Mouse (Mus musculus) stomach, postnatal 0 days (tissue): ENCODE measurements around the gene Pcdh9. TPM values are rescaled to one million over a fixed set of nuclear protein-coding genes. Genes with fewer than 3 reads are reported as not detected.

Source experiments
- ATAC-seq: fragments of 200-750 bp; cut with Nextera tagmentation; 2 replicates; pipeline ENCODE4 v1.8.0; 2017; ENCODE audit not compliant: low FRiP score, low TSS enrichment
- DNase-seq: peaks from one replicate; pipeline ENCODE4 v3.0.0-alpha.2; 2016; ENCODE audit warnings: low spot score
- H3K27ac ChIP-seq: fragments of 300-500 bp; sonication (generic); replicated peaks from 2 replicates; pipeline ENCODE4 v1.5.1; 2014; ENCODE audit warnings: mild to moderate bottlenecking, control low read depth
- H3K27me3 ChIP-seq: fragments of 300-500 bp; sonication (generic); 2 replicates; pipeline ENCODE4 v1.6.1; 2014; ENCODE audit warnings: low read length; ENCODE audit not compliant: control insufficient read depth, insufficient read depth
- H3K36me3 ChIP-seq: fragments of 300-500 bp; sonication (generic); 2 replicates; pipeline ENCODE4 v1.6.1; 2014; ENCODE audit warnings: low read length, mixed read lengths; ENCODE audit not compliant: control insufficient read depth, insufficient read depth
- H3K4me1 ChIP-seq: fragments of 300-500 bp; sonication (generic); replicated peaks from 2 replicates; pipeline ENCODE4 v1.6.1; 2014; ENCODE audit warnings: antibody characterized with exemption; ENCODE audit not compliant: control insufficient read depth, insufficient read depth
- H3K4me2 ChIP-seq: fragments of 300-500 bp; sonication (generic); replicated peaks from 2 replicates; pipeline ENCODE4 v1.6.1; 2014; ENCODE audit warnings: low read depth, mild to moderate bottlenecking, control low read depth, moderate library complexity
- H3K4me3 ChIP-seq: fragments of 300-500 bp; sonication (generic); 2 replicates; pipeline ENCODE4 v1.5.1; 2014; ENCODE audit warnings: low read depth, low read length, control low read depth
- H3K9ac ChIP-seq: fragments of 300-500 bp; sonication (generic); 2 replicates; pipeline ENCODE4 v1.6.1; 2014; ENCODE audit warnings: mild to moderate bottlenecking, low read length, control low read depth, mixed read lengths
- H3K9me3 ChIP-seq: fragments of 300-500 bp; sonication (generic); 2 replicates; pipeline ENCODE4 v1.6.1; 2016; ENCODE audit warnings: low read length; ENCODE audit not compliant: control insufficient read depth
- CTCF ChIP-seq: IDR thresholded peaks from 2 replicates; pipeline ENCODE4 v1.5.1; 2016; ENCODE audit warnings: antibody characterized with exemption, low read depth, mild to moderate bottlenecking, moderate library complexity
- EP300 ChIP-seq: optimal IDR thresholded peaks from 2 replicates; pipeline ENCODE3; 2016; ENCODE audit warnings: antibody characterized with exemption
- WGBS: fragments of 180-500 bp; shearing (Covaris S2); extraction: QIAGEN DNeasy Blood & Tissue Kit; methylation state at CpG from one replicate; pipeline ENCODE4 v1.1.7; 2014; 5-methylcytosine and 5-hydroxymethylcytosine counted together
- polyA plus RNA-seq: library from polyadenylated mRNA; unstranded; fragments of >200 nt; fragmentation: Nextera tagmentation; extraction: Ambion mirVana; gene quantifications from 2 replicates; pipeline ENCODE4 v1.2.1, GENCODE M21; 2015

The Pcdh9 gene
- polyA plus RNA-seq, 1 experiment from 2014 or later = 4.0 TPM

- H3K9ac ChIP-seq = no peak overlapping the region
- DNase-seq (no peak), ATAC-seq (no peak)
- TF ChIP-seq EP300 (no peak), CTCF (no peak)
- no peaks in the 10 kb centered on the region for H3K9me3 ChIP-seq
- no peak overlapping the region for H3K27ac ChIP-seq
- no peak overlapping the region for H3K4me3 ChIP-seq
- H3K4me2 ChIP-seq = no peak overlapping the region
- H3K36me3 ChIP-seq = no peaks in the 10 kb centered on the region
- H3K4me1 ChIP-seq = no peaks in the 10 kb centered on the region
- H3K27me3 ChIP-seq = no peaks in the 10 kb centered on the region
- 62% methylated on average over 5 of the region's 5 CpGs for WGBS
These were observed 881.1 kb downstream of the Pcdh9 start for GRCm38 (mm10) chr14:93009147-93010064.
